Mouse (Mus musculus): ENCODE results near the gene Gm10190. TPM values are rescaled to one million over a fixed set of nuclear protein-coding genes. Genes with fewer than 3 reads are reported as not detected.
"Not testable (repeated sequence)": the region's sequence is repeated elsewhere in the genome, so short reads cannot be mapped to it uniquely, and the experiment has no call there.

Gm10190 gene
- total RNA-seq (2021) = 1 to 10 TPM; 1.3 to 2.2 TPM

DNA sequence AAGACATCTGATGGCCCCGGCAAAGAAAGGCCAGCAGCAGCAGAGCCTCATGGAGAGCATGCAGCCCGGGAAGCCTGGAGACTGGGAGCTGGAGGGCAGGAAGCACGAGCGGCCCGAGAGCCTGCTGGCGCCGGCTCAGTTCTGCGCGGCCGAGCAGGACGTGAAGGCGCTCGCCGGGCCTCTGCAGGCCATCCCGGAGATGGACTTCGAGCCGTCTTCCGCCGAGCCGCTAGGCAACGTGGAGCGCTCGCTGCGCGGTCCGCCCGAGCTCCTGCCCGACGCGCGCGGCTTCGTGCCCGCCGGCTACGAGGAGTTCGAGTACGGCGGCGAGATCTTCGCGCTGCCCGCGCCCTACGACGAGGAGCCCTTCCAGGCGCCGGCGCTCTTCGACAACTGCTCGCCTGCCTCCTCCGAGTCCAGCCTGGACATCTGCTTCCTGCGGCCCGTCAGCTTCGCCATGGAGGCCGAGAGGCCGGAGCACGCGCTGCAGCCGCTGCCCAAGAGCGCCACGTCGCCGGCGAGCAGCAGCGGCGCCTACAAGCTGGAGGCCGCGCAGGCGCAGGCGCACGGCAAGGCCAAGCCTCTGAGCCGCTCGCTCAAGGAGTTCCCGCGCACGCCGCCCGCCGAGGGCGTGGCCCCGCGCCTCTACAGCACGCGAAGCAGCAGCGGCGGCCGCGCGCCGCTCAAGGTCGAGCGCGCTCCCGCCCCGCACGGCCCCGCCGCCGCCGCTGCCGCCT is at the start of gene Gm10190:
TSS of gene Gm10190 (minus strand) at position 553 of the 737 bp plus-strand sequence.
- intact Hi-C loops (cut with DNase I) = loop anchor here (5.0 kb wide), 1 partner anchor 81 kb away; the partner anchor contains the start of genes Dhx57 and Morn2
- DNase-seq (ENCODE audit: low spot score in 2 of 2) = peak; percentile 85 to 91

DNA sequence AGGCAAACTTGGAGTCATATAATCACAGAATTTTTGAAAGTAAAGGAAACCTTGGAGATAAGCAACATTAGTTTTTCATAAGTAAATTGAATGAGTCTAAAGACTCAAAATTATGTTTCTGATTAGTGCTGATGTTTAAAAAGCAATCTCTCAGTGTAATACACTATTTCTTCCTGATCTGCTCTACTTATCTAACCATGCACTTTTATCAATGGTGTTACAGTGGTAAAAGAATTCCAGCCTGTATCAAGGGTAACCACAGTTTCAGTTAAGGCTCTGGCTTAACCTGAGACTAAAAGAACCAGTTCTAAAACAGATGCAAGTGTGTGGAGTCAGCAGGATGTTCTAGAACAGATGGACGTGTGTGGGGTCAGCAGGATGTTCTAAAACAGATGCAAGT is 47.7 kb upstream of the Gm10190 start:
- intact Hi-C loops (cut with DNase I) = no loop called here
- no peak for DNase-seq (ENCODE audit: low spot score in 2 of 2)

DNA sequence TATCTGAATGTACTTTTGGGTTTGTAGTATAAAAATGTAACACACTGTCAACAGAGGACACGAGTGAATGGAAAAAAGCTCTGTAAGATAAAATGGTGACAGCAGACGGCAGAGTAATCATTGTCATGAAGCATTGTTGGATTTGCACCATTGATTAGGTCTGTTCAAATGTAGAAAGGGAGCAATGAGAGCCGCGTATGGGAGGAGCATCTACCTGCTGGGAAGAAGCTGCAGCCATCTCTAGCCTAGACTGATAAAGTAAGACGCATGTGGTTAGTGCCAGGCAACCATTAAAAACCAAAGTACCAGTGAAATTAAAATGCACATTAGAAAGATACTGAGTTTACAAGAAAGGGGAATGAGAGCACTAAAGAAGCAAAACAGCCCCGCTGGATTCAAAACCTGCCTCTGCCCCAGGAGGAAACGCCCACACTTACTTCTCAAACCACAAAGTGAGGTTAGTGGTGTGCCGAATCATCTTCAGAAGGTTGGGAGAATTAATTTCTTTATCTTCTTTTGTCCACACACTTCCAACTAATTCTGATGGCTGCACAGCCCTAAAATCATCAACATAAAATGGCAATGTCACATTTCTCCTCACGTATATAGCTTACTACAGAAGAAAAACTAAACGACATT is 45.4 kb upstream of the Gm10190 start:
- DNase-seq (ENCODE audit: low spot score in 2 of 2) = no peak
- intact Hi-C loops (cut with DNase I) = no loop called here

DNA sequence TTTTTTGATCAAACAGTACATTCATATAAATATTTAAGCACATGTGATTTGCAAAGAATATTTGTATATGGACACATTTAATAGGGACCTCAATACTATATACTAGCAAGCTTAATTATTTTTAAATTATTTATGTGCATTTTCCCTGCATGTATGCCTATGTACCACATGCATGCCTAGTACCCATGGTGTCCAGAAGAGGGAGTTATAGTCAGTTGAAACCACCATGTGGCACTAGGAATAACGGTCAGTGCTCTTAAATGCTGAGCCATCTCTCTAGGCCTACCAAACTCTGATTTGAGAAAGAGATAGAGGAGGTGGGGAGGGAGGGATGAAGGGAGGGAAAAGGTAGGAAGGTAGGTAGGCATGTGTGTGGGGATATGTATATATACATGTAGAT is 37.8 kb upstream of the Gm10190 start:
- DNase-seq (ENCODE audit: low spot score in 2 of 2) = no peak
- intact Hi-C loops (cut with DNase I) = no loop called here

DNA sequence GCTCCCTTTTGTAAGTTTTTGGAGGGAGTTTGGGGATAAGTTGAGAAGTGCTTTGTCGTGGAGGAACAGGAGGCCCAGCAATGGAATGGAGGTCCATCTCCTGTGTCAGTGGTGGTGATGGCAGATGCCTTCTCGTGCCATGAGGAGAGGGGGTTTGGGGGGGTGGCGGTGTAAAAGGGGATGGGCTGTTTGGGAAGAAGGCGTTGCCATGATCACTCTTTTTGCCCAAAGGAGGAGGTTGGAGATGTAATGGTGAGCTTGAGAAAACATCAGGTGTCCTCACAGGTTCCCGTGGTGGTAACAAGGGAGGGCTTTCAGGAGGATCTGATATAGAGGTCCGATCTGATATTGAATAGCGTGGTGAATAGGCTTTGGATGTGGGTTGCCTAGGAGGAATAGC is 24.9 kb upstream of the Gm10190 start:
- no peak for DNase-seq (ENCODE audit: low spot score in 2 of 2)
- intact Hi-C loops (cut with DNase I) = no loop called here

DNA sequence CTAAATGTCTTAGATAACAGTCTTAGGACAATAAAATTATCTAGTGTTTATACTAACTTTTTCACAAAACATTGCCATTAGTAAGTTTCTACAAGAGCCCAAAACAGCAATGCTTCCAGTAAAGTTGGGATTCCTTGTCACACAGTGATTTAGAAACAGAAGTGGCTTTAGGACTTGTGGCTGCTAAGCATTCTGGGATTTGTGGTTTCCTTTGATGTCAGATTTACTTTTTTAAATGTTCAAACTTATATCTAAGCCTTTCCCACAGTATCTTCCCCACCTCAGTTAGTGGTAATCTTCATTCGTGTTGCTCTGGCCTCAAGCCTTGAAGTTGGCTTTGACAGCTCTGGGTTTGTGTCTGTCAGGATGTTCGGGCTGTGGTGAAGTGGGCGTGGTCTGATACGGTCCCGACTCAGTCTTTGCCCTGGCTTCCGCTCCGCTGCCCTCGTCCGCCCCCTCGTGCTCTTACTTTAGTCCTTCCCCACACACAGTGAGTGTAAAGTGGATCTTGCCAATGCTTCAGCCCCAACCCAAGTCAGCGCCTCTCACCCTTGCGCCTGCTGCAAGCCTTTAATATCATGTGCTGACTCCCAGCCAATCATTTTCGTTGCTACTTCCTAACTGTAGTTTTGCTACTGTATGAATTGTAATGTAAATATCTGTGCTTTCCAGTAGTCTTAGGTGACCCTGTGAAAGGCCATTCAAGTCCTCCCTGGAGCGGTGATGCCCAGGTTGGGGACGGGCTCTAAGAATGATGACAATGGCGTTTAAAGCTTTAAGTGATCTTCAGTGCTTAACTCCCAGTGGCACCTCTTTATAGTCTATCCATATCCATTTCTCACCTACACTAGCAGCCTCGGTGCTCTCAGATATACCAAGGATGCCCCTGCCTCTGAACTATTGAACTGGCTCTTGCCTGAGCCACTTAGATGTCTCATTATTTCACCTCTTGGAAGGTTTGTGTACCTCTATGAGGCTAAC is 18.4 kb upstream of the Gm10190 start:
- intact Hi-C loops (cut with DNase I) = no loop called here
- DNase-seq (ENCODE audit: low spot score in 2 of 2) = peak in 1 of 2 experiments; percentile 25

DNA sequence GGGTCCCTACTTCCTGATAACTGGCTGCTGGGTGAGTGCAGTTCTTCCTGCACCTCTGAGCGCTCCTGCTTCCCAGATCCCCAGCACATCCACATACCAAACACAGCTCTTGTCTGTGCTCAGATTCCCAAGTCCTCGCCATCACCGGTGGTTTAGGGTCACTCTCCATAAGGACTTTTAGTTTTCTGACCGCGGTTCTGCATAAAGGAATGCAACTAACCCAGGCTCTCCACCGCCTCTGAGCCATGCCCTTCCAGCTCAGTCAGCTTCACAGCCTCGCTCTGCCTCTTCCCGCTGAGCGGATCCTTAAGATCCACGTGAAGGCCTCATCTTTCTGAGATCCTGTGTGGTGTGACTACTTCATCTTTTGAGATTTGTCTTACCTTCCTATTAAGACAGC is 16.7 kb upstream of the Gm10190 start:
- intact Hi-C loops (cut with DNase I) = no loop called here
- no peak for DNase-seq (ENCODE audit: low spot score in 2 of 2)

DNA sequence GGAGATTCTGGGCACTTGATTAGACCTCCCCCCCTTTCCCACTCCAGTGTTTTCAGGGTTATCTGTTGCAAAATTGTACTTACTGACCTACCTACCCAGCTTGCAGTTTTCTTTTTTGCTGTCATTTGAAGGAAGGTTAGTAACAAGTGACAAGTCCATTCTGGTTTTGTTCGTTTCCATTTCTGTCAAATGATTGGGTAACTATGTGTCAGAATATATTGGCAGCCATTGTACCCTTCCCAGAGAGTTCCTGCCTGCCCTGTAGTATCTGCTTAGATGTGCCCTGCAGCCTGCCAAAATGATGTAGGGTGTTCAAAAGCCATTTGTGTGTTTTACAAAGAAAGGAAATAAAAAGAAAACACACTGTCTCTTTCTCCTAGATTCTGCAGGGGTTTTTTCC is 12.3 kb upstream of the Gm10190 start:
- intact Hi-C loops (cut with DNase I) = no loop called here
- DNase-seq (ENCODE audit: low spot score in 2 of 2) = no peak

DNA sequence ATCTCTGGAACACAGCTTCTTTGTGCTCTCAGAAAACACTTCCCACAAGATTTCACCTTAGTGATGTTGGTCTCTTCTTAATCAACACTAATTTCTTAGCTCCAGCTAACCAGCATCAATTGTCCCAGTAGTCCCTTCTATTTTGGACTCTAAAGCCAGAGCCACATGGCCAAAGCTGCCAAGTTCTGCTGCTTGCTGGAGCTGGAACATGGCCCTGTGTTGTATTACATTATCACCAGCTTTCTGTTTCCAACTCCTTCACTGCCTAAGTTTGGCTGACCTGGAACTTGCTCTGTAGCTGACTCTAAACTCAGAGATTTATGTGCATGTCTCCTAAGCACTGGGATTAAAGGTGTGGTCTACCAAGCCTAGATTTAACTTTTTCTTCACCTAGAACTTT is 5.0 kb upstream of the Gm10190 start:
- DNase-seq (ENCODE audit: low spot score in 2 of 2); intact Hi-C loops (cut with DNase I): not testable (repeated sequence)

DNA sequence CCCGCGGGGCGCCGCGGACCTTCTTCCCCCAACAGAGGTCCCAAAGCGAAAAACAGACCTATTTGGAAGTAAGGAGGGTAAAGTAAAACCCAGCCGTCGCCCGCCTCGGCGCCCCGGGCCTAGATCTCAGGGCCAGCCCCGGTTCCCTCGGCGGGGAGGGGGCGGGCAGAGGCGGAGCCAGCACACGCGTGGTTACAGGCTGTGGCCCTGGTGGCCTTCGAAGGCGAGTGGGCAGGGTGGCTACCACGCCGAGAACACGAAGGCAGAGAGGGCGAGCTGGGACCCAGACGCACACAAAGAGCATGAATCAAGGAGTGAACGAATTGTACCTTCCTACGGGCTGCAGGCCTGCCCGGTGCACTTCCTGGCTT is 370 bp upstream of the Gm10190 start:
- no peak for DNase-seq (ENCODE audit: low spot score in 2 of 2)
- intact Hi-C loops (cut with DNase I) = loop anchor here (5.0 kb wide), 1 partner anchor 81 kb away; the partner anchor contains the start of genes Dhx57 and Morn2

DNA sequence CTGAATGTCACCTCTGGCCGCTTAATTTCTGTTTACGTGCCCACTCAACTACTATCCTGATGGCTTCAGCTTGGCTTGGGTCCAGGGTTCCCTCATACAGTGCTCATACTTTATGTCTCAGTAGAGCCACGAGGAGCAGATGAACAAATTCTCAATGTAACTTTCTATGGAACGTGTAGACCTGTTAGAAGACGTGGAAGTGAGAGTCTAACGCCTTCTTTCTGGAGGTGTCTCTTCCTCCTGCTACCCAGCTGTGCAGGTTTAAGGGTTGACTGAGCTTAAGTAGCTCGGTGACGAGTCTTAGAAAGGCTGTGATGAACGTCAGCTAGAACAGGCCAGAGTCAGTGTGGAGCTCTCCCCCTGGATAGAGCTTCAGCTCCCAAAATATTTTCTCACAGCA is 4.7 kb downstream of the Gm10190 start:
- intact Hi-C loops (cut with DNase I) = no loop called here
- DNase-seq (ENCODE audit: low spot score in 2 of 2) = no peak

DNA sequence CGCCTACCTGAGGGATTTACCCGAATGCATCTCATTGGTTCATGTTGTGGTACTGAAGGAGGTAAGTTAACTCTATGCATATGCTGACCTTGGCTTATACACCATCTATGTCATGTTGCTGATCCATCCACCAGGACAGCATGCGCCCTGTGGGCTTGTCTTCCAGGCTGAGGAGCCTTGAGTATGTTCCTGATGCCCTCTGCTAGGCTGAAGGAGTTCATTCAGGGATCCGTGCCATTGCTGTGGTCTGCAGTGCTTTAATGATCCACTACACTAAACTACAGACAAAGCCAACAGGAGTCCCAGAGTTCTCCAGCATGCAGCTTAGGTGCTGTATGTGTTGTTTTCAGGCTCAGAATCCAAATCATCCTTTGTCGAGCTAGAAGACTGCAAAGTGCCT is 6.1 kb downstream of the Gm10190 start:
- intact Hi-C loops (cut with DNase I) = no loop called here
- no peak for DNase-seq (ENCODE audit: low spot score in 2 of 2)

DNA sequence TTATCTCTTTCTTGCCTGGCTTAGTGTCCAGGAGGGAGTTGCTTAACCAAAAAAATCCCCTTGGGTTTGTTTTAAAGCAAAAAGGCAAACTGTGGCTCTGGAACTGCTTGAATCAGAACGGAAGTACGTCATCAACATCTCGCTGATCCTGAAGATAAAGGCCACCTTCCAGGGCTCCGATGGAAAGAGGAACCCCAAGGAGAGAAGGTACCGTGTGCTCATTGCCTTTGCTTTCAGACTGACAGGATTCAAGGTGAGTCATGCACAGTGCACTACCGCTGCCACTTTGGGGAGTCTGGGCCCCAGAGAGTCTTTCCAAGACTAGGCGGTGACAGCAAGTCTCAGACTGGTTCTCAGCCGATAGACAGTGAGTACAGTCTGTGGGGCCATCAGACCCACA is 13.1 kb downstream of the Gm10190 start:
- no peak for DNase-seq (ENCODE audit: low spot score in 2 of 2)
- intact Hi-C loops (cut with DNase I) = no loop called here

DNA sequence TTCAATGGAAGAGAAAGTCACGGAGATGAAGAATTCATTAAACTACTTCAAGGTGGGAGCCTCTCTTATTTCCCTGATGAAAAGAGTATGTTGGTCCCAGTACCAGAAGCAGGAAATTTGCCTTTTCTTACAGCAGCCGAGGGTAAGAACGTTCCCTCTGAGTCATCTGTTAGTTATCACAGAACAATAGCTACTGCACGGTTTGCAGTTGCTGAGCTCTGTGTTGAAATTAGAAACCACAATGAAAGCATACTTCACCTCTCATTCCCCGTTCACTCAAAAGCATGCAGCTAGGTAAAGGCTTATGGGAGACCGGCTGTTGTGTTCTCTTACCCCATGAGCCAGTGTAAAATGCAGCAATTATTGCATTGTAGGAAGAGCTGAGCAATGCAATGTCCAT is 26.1 kb downstream of the Gm10190 start:
- intact Hi-C loops (cut with DNase I) = no loop called here
- DNase-seq (ENCODE audit: low spot score in 2 of 2) = no peak

DNA sequence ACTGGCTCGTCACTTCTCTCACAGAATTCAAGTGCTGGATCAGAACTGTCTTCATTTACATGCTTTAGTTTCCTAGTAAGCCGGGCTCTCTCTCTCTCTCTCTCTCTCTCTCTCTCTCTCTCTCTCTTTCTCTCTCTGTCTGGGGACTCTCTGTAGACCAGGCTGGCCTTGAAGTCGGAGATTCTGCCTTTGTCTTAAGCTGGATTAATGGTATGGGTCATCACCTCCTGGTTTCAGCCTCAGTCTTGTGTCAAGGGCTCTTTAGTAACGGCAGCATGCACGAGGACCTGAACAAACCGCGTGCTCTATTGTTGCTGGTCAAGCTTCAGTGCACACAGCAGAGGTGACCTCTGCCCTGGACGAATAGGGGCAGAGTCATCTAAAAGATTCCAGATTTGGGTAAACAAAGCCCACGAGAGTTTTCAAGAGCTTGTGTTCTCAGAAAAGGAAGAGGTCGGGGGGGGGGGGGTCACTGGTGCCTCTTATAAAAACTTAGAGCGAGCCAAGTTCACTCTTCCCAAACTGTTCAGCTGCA is 26.7 kb downstream of the Gm10190 start:
- intact Hi-C loops (cut with DNase I) = no loop called here
- no peak for DNase-seq (ENCODE audit: low spot score in 2 of 2)

DNA sequence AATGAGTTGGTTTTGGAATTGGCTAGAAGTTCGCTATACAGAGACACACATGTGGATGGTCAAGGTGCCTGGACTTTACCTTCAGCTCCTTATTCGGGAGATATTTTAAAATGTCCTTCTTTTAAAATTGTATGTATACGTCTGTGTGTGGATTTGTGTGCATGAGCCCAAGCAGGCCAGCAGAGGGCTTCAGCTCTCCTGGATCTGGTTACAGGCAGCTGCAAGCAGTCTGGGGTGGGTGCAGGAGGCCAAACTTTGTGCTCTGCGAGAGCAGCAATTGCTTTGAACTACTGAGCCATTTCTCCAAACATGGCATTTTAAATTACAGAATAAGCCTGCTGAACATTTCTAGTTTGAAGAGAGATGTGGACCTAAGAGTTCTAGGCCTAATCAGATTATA is 28.1 kb downstream of the Gm10190 start:
- DNase-seq (ENCODE audit: low spot score in 2 of 2) = no peak
- intact Hi-C loops (cut with DNase I) = no loop called here

DNA sequence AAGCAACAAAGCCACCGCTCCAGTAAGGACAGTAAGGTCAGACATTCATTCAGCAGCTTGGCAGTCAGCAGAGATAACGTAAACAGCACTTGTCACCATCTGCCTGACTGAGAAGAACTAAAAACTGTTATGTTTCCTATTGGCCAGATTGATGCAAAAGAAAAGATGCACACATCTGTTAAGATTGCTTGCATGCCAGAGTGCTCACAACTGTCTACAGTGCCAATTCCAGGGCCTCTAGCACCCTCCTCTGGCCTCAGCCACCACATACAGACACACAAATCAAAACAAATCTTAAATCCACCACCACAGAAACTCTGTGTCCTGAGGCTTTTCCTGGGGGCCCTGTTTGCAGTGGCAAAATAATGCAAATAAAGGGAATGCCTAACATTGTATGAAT is 41.0 kb downstream of the Gm10190 start:
- intact Hi-C loops (cut with DNase I) = loop anchor here (5.0 kb wide), 1 partner anchor 40 kb away; the partner anchor contains the start of genes Dhx57 and Morn2
- DNase-seq (ENCODE audit: low spot score in 2 of 2) = no peak

DNA sequence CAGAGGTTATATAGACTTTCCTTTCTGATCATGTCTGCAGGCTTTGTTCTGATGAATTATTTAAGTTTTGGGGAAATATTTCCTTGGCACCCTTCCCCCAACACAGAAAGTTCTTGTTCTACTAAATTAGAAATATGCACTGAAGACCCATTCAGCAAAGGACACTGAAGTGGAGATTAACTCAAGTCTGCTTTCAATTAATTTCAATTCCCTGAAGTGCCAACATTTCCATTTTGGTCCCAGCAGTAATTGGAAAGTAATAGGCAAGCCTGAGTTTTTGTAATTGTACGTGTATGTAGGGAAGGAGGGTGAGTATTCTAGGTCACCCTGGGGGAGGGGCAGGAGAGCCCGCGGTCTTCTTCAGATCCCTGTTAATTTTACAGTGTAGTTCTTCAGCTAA is 46.9 kb downstream of the Gm10190 start:
- intact Hi-C loops (cut with DNase I) = no loop called here
- DNase-seq (ENCODE audit: low spot score in 2 of 2) = no peak

DNA sequence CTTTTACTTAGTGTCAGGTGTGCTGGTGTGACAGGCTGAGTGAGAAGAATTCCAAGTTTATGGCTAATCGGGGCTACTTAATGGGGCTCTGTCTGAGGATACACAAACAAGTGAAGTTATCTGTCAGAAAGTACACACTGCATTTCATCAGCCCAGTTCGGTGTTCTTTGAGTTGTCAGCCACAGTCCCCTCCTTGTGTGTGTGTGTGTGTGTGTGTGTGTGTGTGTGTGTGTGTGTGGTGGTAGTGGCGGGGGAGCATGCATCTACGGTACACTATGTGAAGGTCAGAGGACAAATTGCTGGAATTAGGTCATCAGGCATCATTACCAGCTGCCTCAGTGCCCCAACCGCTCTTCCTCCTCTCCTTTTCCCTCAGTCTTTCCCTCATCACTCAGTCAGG is 47.9 kb downstream of the Gm10190 start:
- DNase-seq (ENCODE audit: low spot score in 2 of 2) = no peak
- intact Hi-C loops (cut with DNase I) = no loop called here

DNA sequence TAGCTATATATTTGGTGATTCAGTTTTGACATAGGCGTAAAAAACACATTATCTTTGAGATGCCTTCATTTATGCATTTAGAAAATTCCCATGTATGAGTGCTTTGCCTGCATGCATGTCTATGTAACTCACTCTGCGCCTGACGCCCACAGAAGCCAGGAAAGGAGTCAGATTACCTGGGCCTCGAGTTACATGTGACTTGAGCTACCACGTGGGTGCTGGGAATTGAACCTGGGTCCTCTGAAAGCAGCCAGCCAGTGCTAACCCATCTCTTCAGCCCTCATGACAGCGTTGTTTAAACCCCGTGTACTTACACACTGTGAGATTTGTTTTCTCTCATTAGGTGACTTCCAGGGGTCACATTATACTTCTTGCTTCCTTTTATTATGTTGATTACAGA is 48.8 kb downstream of the Gm10190 start:
- DNase-seq (ENCODE audit: low spot score in 2 of 2) = no peak
- intact Hi-C loops (cut with DNase I) = no loop called here
